Mouse (Mus musculus) left cerebral cortex, adult 18-20 months (tissue): Measurements from ENCODE around the gene Upf3a. TPM values are rescaled to one million over a fixed set of nuclear protein-coding genes. Genes with fewer than 3 reads are reported as not detected.
"Not testable (repeated sequence)": the region's sequence is repeated elsewhere in the genome, so short reads cannot be mapped to it uniquely, and the experiment has no call there.

ENCODE experiments used
- DNase-seq, 2 experiments: peaks; one replicate each; pipeline ENCODE4 v3.0.0; 2021 to 2022; ENCODE audit warnings: low spot score in 2 of 2, mixed read lengths in 1 of 2
- long read RNA-seq, 2 experiments: library from polyadenylated mRNA; stranded (forward); transcript quantifications; one replicate each; pipeline ENCODE4 v2.0.0; 2021
- total RNA-seq, 2 experiments: library from RNA; stranded (reverse); gene quantifications; 2 replicates each; pipeline ENCODE4 v1.2.3; 2021

The Upf3a gene
- total RNA-seq, result 10 to 100 TPM; 32.6 to 34.0 TPM
- long read RNA-seq, experiment 1, transcript Upf3a-201 (9 exons, 2,057 nt), result major isoform, 60 of 79 reads
- long read RNA-seq, experiment 1, partial matches to known transcripts, result 6 of 79 reads
- long read RNA-seq, experiment 1, other reads (novel, unspliced or antisense), result 13 of 79 reads
- long read RNA-seq, experiment 2, transcript Upf3a-201 (9 exons, 2,057 nt), result major isoform, 64 of 73 reads
- long read RNA-seq, experiment 2, partial matches to known transcripts, result 5 of 73 reads
- long read RNA-seq, experiment 2, other reads (novel, unspliced or antisense), result 4 of 73 reads

- DNase-seq, result peak; percentile 79 to 89
Observed at GRCm38 (mm10) chr8:13785250-13785763, at the start of gene Upf3a. Gene Upf3a, plus strand, starts transcription at chr8:13785615.

DNA sequence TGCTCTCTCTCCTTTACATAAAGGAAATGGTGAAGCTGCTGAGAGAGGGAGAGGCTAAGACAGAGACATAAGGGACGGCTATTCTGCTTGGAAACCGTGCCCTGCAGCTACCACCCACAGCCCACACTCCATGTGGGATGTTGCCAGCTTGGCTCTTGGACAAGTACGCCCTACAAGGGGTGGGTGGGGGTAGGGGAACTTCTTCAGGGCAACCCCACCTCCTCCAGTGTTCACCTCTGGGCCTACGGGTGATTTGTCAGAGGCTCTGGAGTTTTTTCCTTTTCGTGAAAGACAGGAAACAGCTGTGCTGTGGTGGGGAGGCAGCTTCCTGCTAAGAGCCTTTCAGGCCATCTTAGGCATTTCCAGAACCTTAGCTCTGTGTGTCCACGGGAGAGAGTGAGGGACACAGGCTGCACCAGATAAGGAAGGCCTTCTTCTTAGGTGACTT is 45.1 kb upstream of the Upf3a start:
- peak; percentile 25 to 48 for DNase-seq

DNA sequence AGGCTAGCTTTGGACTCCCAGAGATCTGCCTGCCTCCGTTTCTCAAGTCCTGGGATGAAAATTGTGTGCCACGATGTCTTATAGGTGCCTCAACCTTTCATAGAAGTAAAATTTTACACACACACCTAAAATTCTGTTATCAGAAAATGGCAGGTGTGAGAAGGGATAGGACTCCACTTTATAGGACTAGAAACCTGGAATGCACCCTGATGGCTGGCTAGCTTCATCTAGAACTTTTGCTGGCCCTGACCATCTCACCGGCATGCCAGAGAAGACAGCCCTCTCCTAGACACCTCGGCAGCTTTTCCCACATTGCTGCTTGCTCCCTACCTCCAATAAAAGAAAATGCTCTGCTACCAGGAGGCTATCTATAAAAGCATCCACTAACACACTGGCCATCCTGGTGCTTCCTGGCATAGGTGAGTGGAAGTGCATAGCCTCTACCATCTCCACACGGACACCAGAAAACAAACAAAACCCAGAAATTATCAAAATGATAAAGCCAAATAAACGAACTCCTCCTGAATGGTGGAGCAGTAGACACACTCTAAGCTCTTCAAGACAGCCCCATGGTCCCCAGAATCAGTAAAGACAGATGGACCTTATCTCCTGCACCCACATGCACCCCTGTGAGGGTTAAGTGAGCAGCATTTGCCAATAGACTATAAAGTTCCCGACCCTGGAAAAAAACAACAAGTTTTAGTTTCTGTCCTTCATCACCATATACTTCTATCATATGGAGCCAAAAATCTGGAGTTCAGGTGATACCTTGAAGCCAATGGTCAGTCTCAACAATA is 44.4 kb upstream of the Upf3a start:
- no peak for DNase-seq

- DNase-seq, result not testable (repeated sequence)
Observed at GRCm38 (mm10) chr8:13746212-13746611, 39.2 kb upstream of the Upf3a start.

DNA sequence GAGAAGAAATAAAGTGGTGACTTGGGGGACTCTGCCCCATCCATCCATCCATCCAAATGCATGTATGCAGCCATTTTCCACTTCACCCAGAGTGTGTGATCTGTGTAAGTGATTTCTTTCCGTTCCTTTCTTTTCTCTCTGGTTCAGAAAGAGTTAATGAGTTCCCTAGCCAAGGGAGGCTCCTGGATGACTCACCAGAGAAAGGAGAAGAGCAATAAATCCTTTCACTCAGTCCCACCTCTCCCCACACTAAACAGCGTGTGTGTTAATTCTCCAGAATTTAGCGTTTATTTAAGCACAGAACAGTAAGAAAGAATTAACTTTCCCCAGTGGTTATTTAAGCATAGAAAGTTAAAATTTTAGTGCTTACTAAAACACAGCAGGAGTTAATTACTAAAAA is 37.8 kb upstream of the Upf3a start:
- DNase-seq, result no peak

DNA sequence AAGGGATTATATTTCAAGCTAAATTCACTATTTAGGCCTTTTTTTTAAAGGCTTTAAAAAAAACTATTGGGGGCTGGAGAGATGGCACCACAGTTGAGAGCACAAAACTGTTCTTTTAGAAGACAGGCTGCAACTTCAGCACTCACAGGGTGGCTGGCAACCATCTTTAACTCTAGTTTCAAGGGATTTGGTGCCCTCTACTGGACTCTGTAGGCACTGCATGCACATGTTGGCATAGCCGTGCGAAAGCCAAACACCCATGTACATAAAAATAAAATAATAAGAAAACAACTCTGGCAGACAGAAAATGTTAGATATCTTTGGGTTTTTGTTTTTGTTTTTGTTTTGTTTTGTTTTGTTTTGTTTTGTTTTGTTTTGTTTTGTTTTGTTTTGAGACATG is 31.7 kb upstream of the Upf3a start:
- DNase-seq, result peak; percentile 56 to 77

DNA sequence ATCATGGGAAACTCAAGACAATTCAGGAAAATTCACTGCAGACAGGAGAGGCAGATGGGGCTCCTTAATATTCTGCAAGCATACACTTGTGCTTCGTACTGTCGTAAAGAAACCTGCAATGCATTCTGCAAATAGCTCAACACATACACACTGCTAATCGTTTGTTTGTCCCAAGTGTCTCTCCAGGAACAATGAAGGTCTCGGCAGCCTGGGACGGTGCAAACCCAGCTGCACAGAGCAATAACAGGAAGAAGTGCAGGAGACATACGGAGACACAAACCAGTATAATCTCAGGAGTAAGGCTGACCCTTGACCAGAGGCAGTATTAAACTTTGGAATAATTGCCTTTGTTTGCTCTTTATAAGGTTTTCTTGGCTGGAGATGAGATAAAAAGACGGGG is 28.9 kb upstream of the Upf3a start:
- DNase-seq, result no peak

DNA sequence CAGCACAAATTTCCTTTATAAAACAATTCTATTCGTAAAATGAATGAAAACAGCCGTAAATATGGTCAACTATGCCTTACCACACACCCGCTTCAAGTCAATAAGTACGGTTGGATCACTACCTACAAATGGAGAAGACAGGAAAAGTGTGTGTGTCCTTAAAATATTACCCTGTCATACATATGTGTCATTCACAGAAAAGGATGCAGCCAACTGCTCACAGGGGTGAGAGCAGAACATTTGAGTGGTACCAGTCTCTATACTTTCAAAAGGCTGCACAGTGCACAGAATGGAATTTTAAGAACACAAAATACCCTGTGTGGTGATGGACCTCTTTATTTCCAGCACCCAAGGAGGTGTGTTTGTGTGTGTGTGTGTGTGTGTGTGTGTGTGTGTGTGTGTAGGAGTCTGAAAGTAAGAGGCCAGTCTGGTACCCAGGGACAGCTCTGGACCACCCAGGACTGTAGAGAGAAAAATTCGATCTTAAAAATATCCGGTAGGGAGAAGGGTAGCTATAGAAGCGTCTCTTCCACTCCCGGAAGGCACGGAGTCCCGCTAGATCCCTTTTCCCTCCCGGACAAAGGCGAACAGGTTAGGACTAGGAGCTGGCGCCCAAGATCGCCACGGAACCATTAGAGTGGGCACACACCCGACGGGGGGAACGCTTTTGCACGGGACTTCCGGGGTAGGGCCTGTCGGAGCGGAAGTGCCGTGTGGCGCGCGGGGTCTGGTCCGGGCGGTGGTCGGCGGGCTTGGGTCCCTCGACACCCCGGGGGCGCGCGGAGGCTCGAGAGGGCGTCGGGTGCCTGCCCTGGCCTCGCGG is 28.2 kb upstream of the Upf3a start, which contains the start of gene Cdc16:
Gene Cdc16, plus strand, starts transcription at position 695 of the 823 bp plus-strand sequence.
- peak; percentile 88 to 89 for DNase-seq

DNA sequence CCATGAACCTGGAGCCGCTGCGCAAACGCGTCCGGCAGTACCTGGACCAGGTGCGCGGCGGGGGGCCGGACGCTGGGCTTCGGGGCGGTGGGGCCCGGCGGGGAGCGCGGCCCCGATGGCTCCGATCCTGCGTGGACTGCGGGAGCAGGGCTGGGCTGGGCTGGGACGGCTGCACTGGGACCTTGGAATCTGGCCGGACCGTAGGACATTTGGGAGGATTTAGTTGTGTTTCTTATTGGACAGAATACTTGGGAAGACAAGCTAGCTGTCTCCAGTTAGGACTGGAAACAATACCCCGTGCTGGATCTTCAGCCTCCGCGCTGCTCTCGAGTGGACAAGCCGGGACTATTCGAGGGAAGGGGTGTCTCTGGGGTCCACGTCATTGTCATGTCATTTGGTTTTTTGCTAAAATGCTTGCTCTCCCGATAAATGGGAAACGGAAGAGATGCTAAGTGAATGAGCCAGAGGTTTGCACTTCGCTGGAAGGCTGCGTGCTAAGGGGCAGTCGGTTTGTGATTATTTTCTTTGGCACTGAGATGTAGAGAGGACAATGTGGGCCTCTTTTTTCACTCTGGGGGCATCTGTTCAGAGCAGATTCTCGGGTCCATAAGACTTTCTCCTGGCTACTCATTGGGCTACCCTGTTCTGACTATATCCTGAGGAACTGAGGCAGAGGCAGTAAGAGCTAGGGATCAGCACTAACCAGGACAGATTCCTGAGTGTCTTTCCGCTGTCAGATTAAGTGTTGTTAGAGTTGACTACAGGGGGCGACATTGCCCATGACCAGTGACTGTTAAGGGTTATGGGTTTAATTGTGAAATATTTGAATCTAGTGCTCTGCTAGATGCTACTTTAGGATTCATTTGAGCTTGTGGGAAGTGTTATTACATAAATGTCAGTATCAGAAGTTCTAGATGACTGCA is 27.3 kb upstream of the Upf3a start:
- peak; percentile 10 to 22 for DNase-seq

GRCm38 (mm10) chr8:13769206-13769605 is 16.2 kb upstream of the Upf3a start:
- no peak for DNase-seq

- DNase-seq, result no peak
Observed at GRCm38 (mm10) chr8:13780536-13780935, 4.9 kb upstream of the Upf3a start.

GRCm38 (mm10) chr8:13785764-13786299 is 417 bp downstream of the Upf3a start:
- DNase-seq, result peak; percentile 93 to 97

DNA sequence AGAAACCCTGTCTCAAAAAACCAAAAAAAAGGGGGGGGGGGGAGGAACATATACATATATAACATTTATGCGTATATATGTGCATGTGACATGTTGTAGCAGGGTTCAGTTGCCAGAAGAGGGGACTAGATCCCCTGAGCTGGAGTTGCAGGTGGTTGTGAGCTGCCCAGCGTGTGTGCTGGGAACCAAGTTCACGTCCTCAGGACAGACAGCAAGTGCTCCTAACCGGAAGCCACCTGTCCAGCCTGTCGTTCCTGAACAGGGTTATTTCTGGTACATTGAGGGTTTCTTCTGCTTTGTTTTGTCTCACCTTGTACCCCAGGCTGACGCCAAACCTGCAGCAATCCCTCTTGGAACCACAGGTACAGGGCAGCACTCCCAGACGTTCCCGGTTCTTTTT is 4.2 kb downstream of the Upf3a start:
- DNase-seq, result no peak

GRCm38 (mm10) chr8:13793097-13793745 is 7.8 kb downstream of the Upf3a start:
- no peak for DNase-seq

- no peak for DNase-seq
Observed at GRCm38 (mm10) chr8:13793746-13794101, 8.3 kb downstream of the Upf3a start.

DNA sequence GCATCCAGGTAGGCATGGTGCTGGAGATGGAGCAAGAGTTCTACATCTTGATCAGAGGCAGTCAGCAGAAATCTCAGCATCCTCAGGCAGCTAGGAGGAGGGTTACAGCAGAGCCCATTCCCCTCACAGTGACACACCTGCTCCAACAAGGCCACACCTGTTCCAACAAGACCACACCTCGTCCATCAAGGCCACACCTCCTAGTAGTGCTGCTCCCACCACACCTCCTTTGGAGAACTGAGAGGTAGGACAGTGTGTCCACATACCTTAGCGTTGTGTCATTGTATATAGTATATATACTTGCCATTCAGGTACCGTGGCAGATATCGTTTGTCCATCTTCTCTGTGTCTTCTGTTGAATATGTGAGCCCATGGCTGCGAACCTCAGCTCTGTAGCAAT is 12.3 kb downstream of the Upf3a start:
- no peak for DNase-seq

- DNase-seq, result no peak
Observed at GRCm38 (mm10) chr8:13799566-13799965, 14.2 kb downstream of the Upf3a start.

- no peak for DNase-seq
Observed at GRCm38 (mm10) chr8:13828598-13829172, 43.3 kb downstream of the Upf3a start.

- not testable (repeated sequence) for DNase-seq
Observed at GRCm38 (mm10) chr8:13838289-13838688, 52.9 kb downstream of the Upf3a start, which contains the start of gene AF366264. Gene AF366264, minus strand, starts transcription at chr8:13838389.
